Mouse (Mus musculus): ENCODE data around the gene Lce1h. TPM values are rescaled to one million over a fixed set of nuclear protein-coding genes. Genes with fewer than 3 reads are reported as not detected.

The Lce1h gene
- polyA plus RNA-seq, 1 experiment: not detected

DNA sequence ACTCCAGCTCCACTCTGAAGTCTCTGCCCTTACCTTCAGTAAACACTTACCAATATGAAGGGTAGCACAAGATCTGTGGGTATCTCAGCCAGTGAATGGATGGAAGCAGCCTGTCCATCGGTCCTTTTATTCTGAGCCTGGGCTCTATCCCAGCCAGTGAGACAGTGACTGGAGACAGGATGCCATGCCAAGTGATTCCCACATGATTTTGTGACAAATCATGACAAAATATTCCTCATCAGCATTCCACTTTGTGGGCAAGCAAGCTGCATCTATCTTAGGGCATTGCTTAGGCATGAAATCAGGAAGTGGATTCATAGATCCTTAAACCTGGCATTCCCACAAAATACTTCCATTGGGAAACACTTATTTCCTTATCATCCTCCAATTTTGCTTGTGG, 12.6 kb downstream of the Lce1h start, which contains the start of gene Lce1g:
Lce1g (minus strand) TSS at position 101 of the 400 bp plus-strand sequence.
- H3K9me3 ChIP-seq (replicated peaks; ENCODE audit: control insufficient read depth, insufficient read depth, low read length, poor library complexity, severe bottlenecking): no peaks in the 10 kb centered on the region
- no peak within 1 kb of the TSS for H3K4me3 ChIP-seq (ENCODE audit: low read depth, low read length)
- H3K27ac ChIP-seq (ENCODE audit: insufficient read depth, low read length): no peak within 1 kb of the TSS
- no peaks in the 10 kb centered on the region for H3K36me3 ChIP-seq (ENCODE audit: control insufficient read depth, insufficient read depth, low read length, poor library complexity, severe bottlenecking)
- TF ChIP-seq CTCF (IDR thresholded peaks at IDR 0.05; ENCODE audit: low read depth, low read length) (no peak), EP300 (IDR thresholded peaks at IDR 0.05; ENCODE audit: insufficient read depth, low read depth, low read length) (no peak), POLR2A (IDR thresholded peaks at IDR 0.05; ENCODE audit: insufficient read depth, low read length) (no peak)
- H3K4me1 ChIP-seq (ENCODE audit: control insufficient read depth, insufficient read depth, low read length): no peaks in the 10 kb centered on the region
- no peaks in the 10 kb centered on the region; the same call in 1 of the 2 replicates for H3K27me3 ChIP-seq (ENCODE audit: control insufficient read depth, insufficient read depth, low read length, poor library complexity, severe bottlenecking)
- no peak within 1 kb of the TSS for H3K9ac ChIP-seq (ENCODE audit: low read depth, poor library complexity, severe bottlenecking)

DNA sequence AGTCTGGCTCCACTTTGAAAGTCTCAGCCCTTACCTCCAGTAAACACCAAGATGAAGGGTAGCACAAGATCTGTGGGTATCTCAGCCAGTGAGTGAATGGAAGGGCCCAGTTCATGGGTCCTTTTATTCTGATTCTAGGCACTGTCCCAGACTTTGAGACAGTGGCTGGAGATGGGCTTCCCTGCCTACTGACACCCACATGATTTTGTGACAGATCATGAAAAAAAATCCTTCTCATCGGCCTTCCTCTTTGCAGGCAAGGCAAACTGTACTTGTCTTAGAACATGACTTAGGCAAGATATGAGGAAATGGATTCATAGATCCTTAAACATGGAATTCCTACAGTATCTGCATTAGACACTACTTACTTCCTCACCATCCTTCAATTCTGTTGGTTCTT, 25.9 kb downstream of the Lce1h start, which contains the start of gene Gm38119:
Gm38119 (minus strand) TSS at position 101 of the 400 bp plus-strand sequence.
- Histone ChIP-seq H3K27me3 (ENCODE audit: control insufficient read depth, insufficient read depth, low read length, poor library complexity, severe bottlenecking) (no peaks in the 10 kb centered on the region), H3K9me3 (replicated peaks; ENCODE audit: control insufficient read depth, insufficient read depth, low read length, poor library complexity, severe bottlenecking) (no peaks in the 10 kb centered on the region), H3K36me3 (ENCODE audit: control insufficient read depth, insufficient read depth, low read length, poor library complexity, severe bottlenecking) (no peaks in the 10 kb centered on the region), H3K4me3 (ENCODE audit: low read depth, low read length) (no peak within 1 kb of the TSS), H3K4me1 (ENCODE audit: control insufficient read depth, insufficient read depth, low read length) (no peaks in the 10 kb centered on the region), H3K27ac (ENCODE audit: insufficient read depth, low read length) (no peak within 1 kb of the TSS), H3K9ac (ENCODE audit: low read depth, poor library complexity, severe bottlenecking) (no peak within 1 kb of the TSS)
- TF ChIP-seq EP300 (IDR thresholded peaks at IDR 0.05; ENCODE audit: insufficient read depth, low read depth, low read length) (no peak), CTCF (IDR thresholded peaks at IDR 0.05; ENCODE audit: low read depth, low read length) (no peak), POLR2A (IDR thresholded peaks at IDR 0.05; ENCODE audit: insufficient read depth, low read length) (no peak)

DNA sequence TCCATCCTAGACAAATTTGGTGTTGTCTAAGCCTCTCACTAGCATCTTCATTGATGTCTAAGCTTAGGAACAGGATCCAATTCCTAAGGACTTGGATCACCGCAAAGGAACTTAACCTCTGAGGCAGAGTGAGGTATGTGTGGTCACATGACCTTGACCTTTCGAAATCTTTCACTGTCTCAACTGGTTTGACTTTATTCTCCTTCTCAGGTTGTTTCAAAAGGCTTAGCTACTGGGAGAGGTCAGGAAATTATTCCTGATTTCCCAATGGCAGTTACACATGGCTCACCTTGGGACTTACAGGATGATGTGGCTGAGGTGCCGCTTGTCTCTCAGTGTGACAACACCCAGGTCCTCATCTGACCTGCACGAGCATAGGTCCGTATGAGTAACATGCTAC, 42.2 kb downstream of the Lce1h start:
- Histone ChIP-seq H3K4me3 (ENCODE audit: low read depth, low read length) (no peak overlapping the region), H3K9ac (ENCODE audit: low read depth, poor library complexity, severe bottlenecking) (no peak overlapping the region), H3K4me1 (ENCODE audit: control insufficient read depth, insufficient read depth, low read length) (no peaks in the 10 kb centered on the region), H3K9me3 (replicated peaks; ENCODE audit: control insufficient read depth, insufficient read depth, low read length, poor library complexity, severe bottlenecking) (no peaks in the 10 kb centered on the region), H3K36me3 (ENCODE audit: control insufficient read depth, insufficient read depth, low read length, poor library complexity, severe bottlenecking) (no peaks in the 10 kb centered on the region), H3K27me3 (ENCODE audit: control insufficient read depth, insufficient read depth, low read length, poor library complexity, severe bottlenecking) (no peaks in the 10 kb centered on the region), H3K27ac (ENCODE audit: insufficient read depth, low read length) (no peak overlapping the region)
- TF ChIP-seq EP300 (IDR thresholded peaks at IDR 0.05; ENCODE audit: insufficient read depth, low read depth, low read length): no peak
- TF ChIP-seq CTCF (IDR thresholded peaks at IDR 0.05; ENCODE audit: low read depth, low read length): no peak
- TF ChIP-seq POLR2A (IDR thresholded peaks at IDR 0.05; ENCODE audit: insufficient read depth, low read length): no peak

DNA sequence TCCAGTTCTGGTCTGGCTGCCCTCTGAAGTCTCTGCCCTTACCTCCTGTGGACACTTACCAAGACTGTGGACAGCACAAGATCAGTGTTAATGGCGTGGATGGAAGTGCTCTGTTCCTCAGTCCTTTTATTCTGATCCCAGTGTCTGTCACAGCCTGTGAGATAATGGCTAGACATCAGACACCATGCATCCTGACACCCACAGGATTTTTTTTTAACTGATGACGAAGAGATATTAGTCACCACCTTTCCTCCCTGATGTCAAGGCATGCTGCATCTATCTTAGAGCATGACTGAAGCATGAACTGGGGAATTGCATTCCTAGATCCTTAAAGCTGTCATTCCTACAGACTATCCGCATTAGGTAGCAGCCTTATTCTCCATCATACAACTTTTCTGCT, 44.6 kb downstream of the Lce1h start, which contains the start of gene Lce1f:
Lce1f (minus strand) TSS at position 101 of the 400 bp plus-strand sequence.
- H3K27me3 ChIP-seq (ENCODE audit: control insufficient read depth, insufficient read depth, low read length, poor library complexity, severe bottlenecking): no peaks in the 10 kb centered on the region
- H3K36me3 ChIP-seq (ENCODE audit: control insufficient read depth, insufficient read depth, low read length, poor library complexity, severe bottlenecking): no peaks in the 10 kb centered on the region
- no peak for TF ChIP-seq POLR2A (IDR thresholded peaks at IDR 0.05; ENCODE audit: insufficient read depth, low read length)
- TF ChIP-seq EP300 (IDR thresholded peaks at IDR 0.05; ENCODE audit: insufficient read depth, low read depth, low read length): no peak
- TF ChIP-seq CTCF (IDR thresholded peaks at IDR 0.05; ENCODE audit: low read depth, low read length): no peak
- H3K9me3 ChIP-seq (replicated peaks; ENCODE audit: control insufficient read depth, insufficient read depth, low read length, poor library complexity, severe bottlenecking): no peaks in the 10 kb centered on the region
- H3K4me3 ChIP-seq (ENCODE audit: low read depth, low read length): no peak within 1 kb of the TSS
- no peak within 1 kb of the TSS for H3K9ac ChIP-seq (ENCODE audit: low read depth, poor library complexity, severe bottlenecking)
- H3K27ac ChIP-seq (ENCODE audit: insufficient read depth, low read length): no peak within 1 kb of the TSS
- no peaks in the 10 kb centered on the region for H3K4me1 ChIP-seq (ENCODE audit: control insufficient read depth, insufficient read depth, low read length)

- no peak overlapping the region for H3K4me3 ChIP-seq (ENCODE audit: low read depth, low read length)
- no peaks in the 10 kb centered on the region for H3K4me1 ChIP-seq (ENCODE audit: control insufficient read depth, insufficient read depth, low read length)
- no peaks in the 10 kb centered on the region for H3K9me3 ChIP-seq (replicated peaks; ENCODE audit: control insufficient read depth, insufficient read depth, low read length, poor library complexity, severe bottlenecking)
- TF ChIP-seq EP300 (IDR thresholded peaks at IDR 0.05; ENCODE audit: insufficient read depth, low read depth, low read length) (no peak), CTCF (IDR thresholded peaks at IDR 0.05; ENCODE audit: low read depth, low read length) (no peak), POLR2A (IDR thresholded peaks at IDR 0.05; ENCODE audit: insufficient read depth, low read length) (no peak)
- no peaks in the 10 kb centered on the region for H3K27me3 ChIP-seq (ENCODE audit: control insufficient read depth, insufficient read depth, low read length, poor library complexity, severe bottlenecking)
- H3K27ac ChIP-seq (ENCODE audit: insufficient read depth, low read length): no peak overlapping the region
- H3K9ac ChIP-seq (ENCODE audit: low read depth, poor library complexity, severe bottlenecking): no peak overlapping the region
- H3K36me3 ChIP-seq (ENCODE audit: control insufficient read depth, insufficient read depth, low read length, poor library complexity, severe bottlenecking): no peaks in the 10 kb centered on the region
These were observed 49.7 kb downstream of the Lce1h start for GRCm38 (mm10) chr3:92715122-92715521.

Other genes with a start within 250 kb of the Lce1h start
- not detected in 2 replicates for gene 2310046K23Rik, start 230.6 kb downstream of the Lce1h start, polyA plus RNA-seq (2011; ENCODE audit: insufficient read depth, insufficient read length, low read depth, missing spikeins)
- not detected in 2 replicates for gene Ivl, start 191.3 kb downstream of the Lce1h start, polyA plus RNA-seq (2011; ENCODE audit: insufficient read depth, insufficient read length, low read depth, missing spikeins)
- gene Smcp, start 176.1 kb downstream of the Lce1h start, polyA plus RNA-seq (2011; ENCODE audit: insufficient read depth, insufficient read length, low read depth, missing spikeins): not detected in 2 replicates
- not detected in 2 replicates for gene 2210017I01Rik, start 157.6 kb downstream of the Lce1h start, polyA plus RNA-seq (2011; ENCODE audit: insufficient read depth, insufficient read length, low read depth, missing spikeins)
- gene Lce6a, start 143.4 kb downstream of the Lce1h start, polyA plus RNA-seq (2011; ENCODE audit: insufficient read depth, insufficient read length, low read depth, missing spikeins): not detected in 2 replicates
- not detected in 2 replicates for gene Lce1a1, start 116.8 kb downstream of the Lce1h start, polyA plus RNA-seq (2011; ENCODE audit: insufficient read depth, insufficient read length, low read depth, missing spikeins)
- not detected in 2 replicates for gene Lce1b, start 108.1 kb downstream of the Lce1h start, polyA plus RNA-seq (2011; ENCODE audit: insufficient read depth, insufficient read length, low read depth, missing spikeins)
- gene Lce1a2, start 94.8 kb downstream of the Lce1h start, polyA plus RNA-seq (2011; ENCODE audit: insufficient read depth, insufficient read length, low read depth, missing spikeins): not detected in 2 replicates
- not detected in 2 replicates for gene Lce1c, start 85.8 kb downstream of the Lce1h start, polyA plus RNA-seq (2011; ENCODE audit: insufficient read depth, insufficient read length, low read depth, missing spikeins)
- gene Lce1d, start 77.9 kb downstream of the Lce1h start, polyA plus RNA-seq (2011; ENCODE audit: insufficient read depth, insufficient read length, low read depth, missing spikeins): not detected in 2 replicates
- gene Lce1e, start 56.0 kb downstream of the Lce1h start, polyA plus RNA-seq (2011; ENCODE audit: insufficient read depth, insufficient read length, low read depth, missing spikeins): not detected in 2 replicates
- not detected in 2 replicates for gene Lce1f, start 44.7 kb downstream of the Lce1h start, polyA plus RNA-seq (2011; ENCODE audit: insufficient read depth, insufficient read length, low read depth, missing spikeins)
- not detected in 2 replicates for gene Gm38119, start 26.0 kb downstream of the Lce1h start, polyA plus RNA-seq (2011; ENCODE audit: insufficient read depth, insufficient read length, low read depth, missing spikeins)
- gene Lce1g, start 12.7 kb downstream of the Lce1h start, polyA plus RNA-seq (2011; ENCODE audit: insufficient read depth, insufficient read length, low read depth, missing spikeins): not detected in 2 replicates
- not detected in 2 replicates for gene Lce1i, start 13.8 kb upstream of the Lce1h start, polyA plus RNA-seq (2011; ENCODE audit: insufficient read depth, insufficient read length, low read depth, missing spikeins)
- not detected in 2 replicates for gene Lce1j, start 25.4 kb upstream of the Lce1h start, polyA plus RNA-seq (2011; ENCODE audit: insufficient read depth, insufficient read length, low read depth, missing spikeins)
- gene Lce1k, start 42.8 kb upstream of the Lce1h start, polyA plus RNA-seq (2011; ENCODE audit: insufficient read depth, insufficient read length, low read depth, missing spikeins): not detected in 2 replicates
- not detected in 2 replicates for gene Kprp, start 62.2 kb upstream of the Lce1h start, polyA plus RNA-seq (2011; ENCODE audit: insufficient read depth, insufficient read length, low read depth, missing spikeins)
- gene Lce1l, start 86.2 kb upstream of the Lce1h start, polyA plus RNA-seq (2011; ENCODE audit: insufficient read depth, insufficient read length, low read depth, missing spikeins): not detected in 2 replicates
- gene 2310050C09Rik, start 105.2 kb upstream of the Lce1h start, polyA plus RNA-seq (2011; ENCODE audit: insufficient read depth, insufficient read length, low read depth, missing spikeins): not detected in 2 replicates
- gene Lce3a, start 161.2 kb upstream of the Lce1h start, polyA plus RNA-seq (2011; ENCODE audit: insufficient read depth, insufficient read length, low read depth, missing spikeins): not detected in 2 replicates
- gene Lce3b, start 167.9 kb upstream of the Lce1h start, polyA plus RNA-seq (2011; ENCODE audit: insufficient read depth, insufficient read length, low read depth, missing spikeins): not detected in 2 replicates
- gene Lce3c, start 179.4 kb upstream of the Lce1h start, polyA plus RNA-seq (2011; ENCODE audit: insufficient read depth, insufficient read length, low read depth, missing spikeins): not detected in 2 replicates
- gene Lce3d, start 192.3 kb upstream of the Lce1h start, polyA plus RNA-seq (2011; ENCODE audit: insufficient read depth, insufficient read length, low read depth, missing spikeins): not detected in 2 replicates
- not detected in 2 replicates for gene Lce3e, start 202.0 kb upstream of the Lce1h start, polyA plus RNA-seq (2011; ENCODE audit: insufficient read depth, insufficient read length, low read depth, missing spikeins)
- not detected in 2 replicates for gene Lce3f, start 227.2 kb upstream of the Lce1h start, polyA plus RNA-seq (2011; ENCODE audit: insufficient read depth, insufficient read length, low read depth, missing spikeins)